Mouse (Mus musculus) heart, embryonic 11.5 days (tissue): ENCODE measurements around the gene Dnajb6. TPM values are rescaled to one million over a fixed set of nuclear protein-coding genes. Genes with fewer than 3 reads are reported as not detected.

Experiments used
- ATAC-seq: fragments of 200-750 bp; cut with Nextera tagmentation; replicated peaks from 2 replicates; pipeline ENCODE4 v1.8.0; 2017; ENCODE audit warnings: moderate library complexity; ENCODE audit not compliant: insufficient number of reproducible peaks, low FRiP score, low TSS enrichment
- H3K27ac ChIP-seq: fragments of 300-500 bp; sonication (generic); 2 replicates; pipeline ENCODE4 v1.5.1; 2014; ENCODE audit warnings: mild to moderate bottlenecking, low read depth, low read length
- H3K27me3 ChIP-seq: fragments of 300-500 bp; sonication (generic); 2 replicates; pipeline ENCODE4 v1.6.1; 2014; ENCODE audit warnings: mild to moderate bottlenecking, low read length, mixed read lengths; ENCODE audit not compliant: control insufficient read depth, insufficient read depth
- H3K36me3 ChIP-seq: fragments of 300-500 bp; sonication (generic); 2 replicates; pipeline ENCODE4 v1.6.1; 2014; ENCODE audit warnings: mild to moderate bottlenecking, low read length, moderate library complexity, mixed read lengths; ENCODE audit not compliant: control insufficient read depth, insufficient read depth
- H3K4me1 ChIP-seq: fragments of 300-500 bp; sonication (generic); 2 replicates; pipeline ENCODE4 v1.6.1; 2014; ENCODE audit warnings: low read length; ENCODE audit not compliant: control insufficient read depth, insufficient read depth
- H3K4me2 ChIP-seq: fragments of 300-500 bp; sonication (generic); 2 replicates; pipeline ENCODE4 v1.6.1; 2014; ENCODE audit warnings: mild to moderate bottlenecking, moderate library complexity
- H3K4me3 ChIP-seq: fragments of 300-500 bp; sonication (generic); 2 replicates; pipeline ENCODE4 v1.5.1; 2014; ENCODE audit warnings: low read depth, low read length
- H3K9ac ChIP-seq: fragments of 300-500 bp; sonication (generic); 2 replicates; pipeline ENCODE4 v1.6.1; 2014; ENCODE audit warnings: mild to moderate bottlenecking, low read depth, low read length, moderate library complexity
- H3K9me3 ChIP-seq: fragments of 300-500 bp; sonication (generic); replicated peaks from 2 replicates; pipeline ENCODE4 v1.6.1; 2016; ENCODE audit warnings: low read length; ENCODE audit not compliant: control insufficient read depth
- WGBS: fragments of 180-500 bp; shearing (Covaris S2); extraction: QIAGEN DNeasy Blood & Tissue Kit; methylation state at CpG from one replicate; pipeline ENCODE4 v1.1.7; 2014; ENCODE audit not compliant: insufficient replicate concordance; 5-methylcytosine and 5-hydroxymethylcytosine counted together
- polyA plus RNA-seq: library from polyadenylated mRNA; unstranded; fragments of >200 nt; fragmentation: Nextera tagmentation; extraction: Ambion mirVana; gene quantifications from 2 replicates; pipeline ENCODE4 v1.2.1, GENCODE M21; 2014

Gene Dnajb6
- polyA plus RNA-seq, 1 experiment from 2014 or later, result 110 TPM

DNA sequence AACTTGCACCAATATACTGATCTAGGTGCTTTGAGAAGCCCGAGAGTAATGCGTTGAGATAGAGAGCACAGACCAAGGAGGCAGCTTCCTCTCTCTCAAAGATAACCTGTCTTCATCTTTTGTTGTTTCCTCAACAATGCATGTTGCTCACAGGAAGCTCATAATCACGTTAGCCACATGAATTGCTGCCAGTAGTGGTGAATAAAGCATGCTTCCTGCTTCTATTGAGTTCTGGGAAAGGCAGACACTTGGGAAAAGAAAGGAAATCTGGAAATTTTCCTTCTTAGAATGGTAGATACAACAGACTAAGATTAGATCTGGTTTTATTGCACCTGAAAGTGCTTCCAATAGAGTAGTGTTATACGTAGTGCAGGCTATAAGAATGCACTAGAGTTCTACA, 129.5 kb downstream of the Dnajb6 start:
- Histone ChIP-seq H3K4me3 (no peak overlapping the region), H3K27ac (0 out of 2 replicates have a peak overlapping the region, but pooled peaks have one; percentile 22), H3K27me3 (no peaks in the 10 kb centered on the region), H3K9me3 (no peaks in the 10 kb centered on the region), H3K4me2 (no peak overlapping the region), H3K36me3 (no peaks in the 10 kb centered on the region), H3K4me1 (peaks cover 2% of the 10 kb centered on the region; the same call in 1 of the 2 replicates), H3K9ac (no peak overlapping the region)
- WGBS, result 52% methylated on average over 4 of the region's 4 CpGs
- ATAC-seq, result no peak

Other genes with a start within 250 kb of the Dnajb6 start
- 29.9 and 31.9 TPM in 2 replicates for gene Ube3c, start 166.4 kb upstream of the Dnajb6 start, polyA plus RNA-seq
- not detected in 2 replicates for gene Gm5129, start 248 bp downstream of the Dnajb6 start, polyA plus RNA-seq